Mouse (Mus musculus) ES-CJ7 (cell line): ENCODE data around the gene Mcm3.

ENCODE experiments used
- DNase-seq: peaks from one replicate; pipeline ENCODE4 v3.0.0; 2011; ENCODE audit warnings: low read depth, low spot score

The Mcm3 gene

DNA sequence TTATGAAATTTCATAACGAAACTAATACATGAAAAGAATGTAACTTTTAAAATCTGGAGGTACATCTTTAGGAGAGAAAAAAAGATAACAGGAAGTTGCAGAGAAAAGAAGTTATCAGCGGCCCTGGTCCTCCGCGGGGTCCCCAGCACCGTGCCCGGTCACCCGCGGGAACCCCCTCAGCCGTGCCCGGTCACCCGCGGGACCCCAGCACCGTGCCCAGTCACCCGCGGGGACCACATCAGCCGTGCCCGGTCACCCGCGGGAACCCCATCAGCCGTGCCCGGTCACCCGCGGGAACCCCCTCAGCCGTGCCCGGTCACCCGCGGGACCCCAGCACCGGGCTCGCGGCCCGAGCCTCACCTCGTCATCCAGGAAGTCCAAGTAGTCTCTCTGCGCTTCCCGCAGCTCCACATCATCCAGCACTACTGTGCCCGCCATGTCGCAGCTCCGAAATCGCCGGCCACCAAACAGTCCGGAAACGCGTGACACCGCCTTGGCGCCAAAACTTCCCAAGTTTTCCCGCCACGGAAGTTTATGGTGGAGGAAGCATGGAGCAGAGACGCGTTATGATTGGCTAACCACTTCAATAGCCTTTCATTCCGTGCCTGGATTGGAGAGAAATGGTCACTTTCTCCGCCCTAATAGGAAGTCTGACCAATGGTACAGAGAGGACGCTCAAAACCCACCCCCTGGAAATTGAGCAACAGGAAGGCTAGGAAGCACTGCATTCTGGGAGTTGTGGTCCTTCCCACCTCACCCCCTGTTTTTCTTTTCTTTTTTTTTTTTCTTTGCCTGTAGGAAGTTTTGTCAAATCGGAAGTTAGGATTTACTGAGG lies at the start of gene Mcm3:
TSS of gene Mcm3 (minus strand) at position 542 of the 835 bp plus-strand sequence.
- DNase-seq: peak; percentile 100

GRCm38 (mm10) chr1:20868036-20868435 lies 47.9 kb upstream of the Mcm3 start:
- DNase-seq: peak; percentile 45

GRCm38 (mm10) chr1:20867241-20867902 lies 47.3 kb upstream of the Mcm3 start:
- peak; percentile 97 for DNase-seq

DNA sequence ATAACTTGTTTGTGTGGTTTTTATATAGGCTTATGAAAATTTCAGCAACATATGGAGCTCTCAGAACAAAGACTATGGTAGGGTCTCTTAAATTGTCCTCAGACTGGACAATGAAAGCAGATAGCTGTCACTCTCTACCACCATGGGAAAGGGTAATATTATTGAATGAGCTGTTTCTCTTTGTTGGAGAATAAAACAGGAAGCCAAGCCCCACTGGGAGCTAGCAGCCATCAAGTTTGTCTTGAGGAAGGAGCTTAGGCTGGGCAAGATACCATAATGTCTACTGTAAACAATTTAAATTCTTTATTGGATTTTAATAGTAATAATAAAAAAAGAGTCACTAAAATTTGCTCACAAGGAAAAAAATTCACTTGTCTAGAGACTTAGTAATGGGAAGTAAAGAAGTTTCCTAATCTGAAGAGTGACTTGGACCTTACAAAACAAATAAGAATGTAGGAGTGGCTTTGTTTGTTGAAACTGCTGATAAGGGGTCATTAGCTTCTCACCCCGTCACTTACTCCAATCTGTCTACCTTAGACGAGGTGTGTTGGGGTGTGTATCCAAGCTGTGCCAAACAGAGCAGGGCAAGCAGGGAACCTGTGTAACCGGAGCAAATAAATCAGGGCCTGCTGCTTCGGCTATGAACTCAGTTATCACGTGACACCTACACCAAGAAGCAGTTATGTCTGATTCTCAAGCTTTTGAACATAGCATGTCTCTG lies 43.5 kb upstream of the Mcm3 start:
- no peak for DNase-seq

DNA sequence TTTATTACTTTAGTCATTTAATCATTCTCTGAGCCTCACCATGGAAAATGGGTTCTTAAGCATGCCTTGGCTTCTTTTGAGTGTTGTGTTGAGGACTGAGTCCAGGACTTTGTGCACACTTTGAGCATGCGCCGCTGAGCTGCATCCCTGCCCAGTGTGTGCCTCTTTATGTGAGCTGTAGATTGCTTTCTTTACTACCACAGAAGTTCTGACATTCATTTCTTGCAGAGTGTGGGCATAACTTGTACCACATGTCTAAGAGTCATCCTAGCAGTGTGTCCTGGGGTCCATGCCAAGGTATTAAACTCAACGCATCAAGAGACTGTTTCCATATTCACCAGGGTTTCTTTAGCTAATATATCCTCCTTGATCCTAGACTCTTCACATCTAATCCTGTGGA lies 41.8 kb upstream of the Mcm3 start:
- no peak for DNase-seq

- DNase-seq: no peak
Measured at GRCm38 (mm10) chr1:20860775-20861174, 40.7 kb upstream of the Mcm3 start.

DNA sequence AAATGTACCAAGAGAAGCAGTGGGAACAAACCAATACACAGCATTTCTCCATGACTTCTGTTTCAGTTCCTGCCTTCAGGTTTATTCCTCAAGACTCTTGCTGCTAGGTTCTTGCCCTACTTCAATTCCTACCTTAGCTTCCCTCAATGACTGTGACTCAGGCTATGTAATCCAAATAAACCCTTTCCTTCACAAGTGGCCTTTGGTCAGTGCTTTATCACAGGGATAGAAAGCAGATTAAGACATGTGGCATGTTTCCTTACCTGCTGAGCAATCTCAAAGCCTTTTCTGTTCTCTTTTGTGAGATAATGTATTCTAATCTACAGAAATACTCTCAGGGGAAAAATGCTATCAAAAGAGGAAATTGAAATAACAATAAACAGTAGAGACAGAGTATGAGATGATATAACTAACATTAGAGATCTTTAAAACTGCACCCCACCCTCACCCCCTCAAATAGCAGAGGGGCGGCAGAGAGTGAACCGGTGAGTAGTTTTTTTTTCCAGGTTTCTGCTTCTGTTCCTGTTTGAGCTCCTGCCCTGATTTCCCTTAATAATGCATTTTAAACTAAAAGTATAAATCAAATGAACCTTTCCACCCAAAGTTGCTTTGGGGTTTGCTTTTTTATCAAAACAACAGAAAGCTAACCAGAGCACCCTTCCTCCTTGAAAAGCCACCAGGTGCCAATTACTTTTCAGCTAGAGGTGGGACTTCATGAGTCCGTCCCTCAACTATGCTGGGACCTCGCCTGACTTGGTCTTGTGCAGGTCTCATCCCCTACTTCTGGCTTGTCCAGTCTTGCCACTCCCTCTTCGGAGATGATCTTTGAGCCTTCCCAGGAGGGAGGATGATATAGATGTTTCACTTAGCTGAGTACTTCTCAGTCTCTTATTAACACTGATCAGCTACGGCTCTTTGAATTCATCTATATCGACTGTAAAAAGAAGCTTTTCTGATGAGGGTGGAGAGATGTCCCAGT lies 37.1 kb upstream of the Mcm3 start:
- DNase-seq: no peak

- DNase-seq: no peak
Measured at GRCm38 (mm10) chr1:20839911-20840310, 19.8 kb upstream of the Mcm3 start.

DNA sequence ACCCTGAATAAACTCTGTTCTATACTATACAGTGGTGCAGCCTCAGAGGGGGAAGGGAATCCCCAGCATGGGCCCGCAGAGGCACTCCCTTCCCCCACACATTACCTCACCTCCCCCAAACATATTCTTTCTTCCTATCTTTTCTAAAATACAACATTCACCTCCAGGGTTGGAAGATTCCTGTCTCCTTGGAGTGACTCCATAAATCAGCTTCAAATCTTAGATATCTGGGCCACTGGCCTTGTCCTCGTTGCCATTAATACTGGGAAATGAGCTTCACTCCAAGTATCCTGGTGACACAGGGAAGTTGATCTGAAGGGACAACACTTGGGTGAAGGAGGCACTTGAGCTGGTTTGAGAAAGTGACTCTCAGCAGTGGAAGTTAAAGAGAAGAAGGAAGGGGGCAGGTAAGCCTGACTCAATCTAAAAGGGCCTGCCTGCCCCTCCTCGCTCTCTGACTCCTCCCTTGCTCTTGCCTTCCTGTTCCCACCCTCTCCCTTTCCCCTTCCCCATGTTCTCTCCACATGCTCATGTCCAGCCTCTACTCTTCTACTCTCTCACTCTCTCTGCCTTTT lies 16.5 kb upstream of the Mcm3 start:
- no peak for DNase-seq

DNA sequence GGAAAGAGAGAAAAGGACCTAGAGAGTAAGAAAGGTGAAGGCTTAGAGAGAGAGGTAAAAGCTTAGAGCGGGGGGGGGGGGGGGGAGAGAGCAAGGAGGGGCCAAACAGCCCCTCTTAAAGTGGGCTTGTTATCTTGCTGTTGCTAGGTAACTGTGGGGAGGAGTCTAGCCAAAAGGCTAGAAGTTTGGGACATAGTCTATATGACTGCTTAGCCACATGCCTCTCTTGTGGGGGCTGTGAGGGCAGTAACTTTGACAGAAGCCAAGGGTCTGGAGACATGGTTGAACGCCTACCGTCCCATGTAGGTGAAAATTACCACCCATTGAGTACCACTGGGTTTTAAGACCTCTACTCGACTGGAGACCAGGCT lies 13.0 kb upstream of the Mcm3 start:
- DNase-seq: no peak

DNA sequence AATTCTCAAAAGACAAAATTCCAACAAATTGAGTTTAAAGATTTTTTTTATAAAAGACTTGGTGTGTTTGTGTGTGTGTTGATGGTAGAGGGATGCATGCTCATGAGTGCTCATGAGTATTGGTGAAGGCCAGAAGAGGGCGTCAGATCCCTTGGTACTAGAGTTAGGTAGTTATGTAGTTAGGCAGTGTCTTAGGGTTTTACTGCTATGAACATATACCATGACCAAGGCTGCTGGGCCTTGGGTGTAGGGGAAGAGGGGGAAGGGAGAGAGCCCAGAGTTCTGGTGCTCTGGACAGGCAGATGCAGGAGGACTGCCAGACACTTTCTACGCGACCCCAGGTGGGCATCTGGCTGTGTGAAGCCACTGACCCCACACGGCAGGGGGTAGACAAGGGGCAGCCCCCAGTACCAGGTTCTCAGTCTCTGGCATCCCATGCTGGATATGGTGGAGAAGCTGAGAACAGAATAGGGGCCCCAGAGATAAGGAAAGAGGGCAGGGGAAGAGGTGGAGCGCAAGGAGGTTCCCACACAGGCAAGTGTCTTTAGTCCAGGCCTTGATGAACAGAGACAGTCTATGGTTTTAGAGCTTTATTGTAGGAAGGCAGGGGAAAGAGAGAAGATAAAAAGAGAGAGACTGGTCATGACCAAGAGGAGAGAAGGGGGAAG lies 12.5 kb upstream of the Mcm3 start:
- no peak for DNase-seq

DNA sequence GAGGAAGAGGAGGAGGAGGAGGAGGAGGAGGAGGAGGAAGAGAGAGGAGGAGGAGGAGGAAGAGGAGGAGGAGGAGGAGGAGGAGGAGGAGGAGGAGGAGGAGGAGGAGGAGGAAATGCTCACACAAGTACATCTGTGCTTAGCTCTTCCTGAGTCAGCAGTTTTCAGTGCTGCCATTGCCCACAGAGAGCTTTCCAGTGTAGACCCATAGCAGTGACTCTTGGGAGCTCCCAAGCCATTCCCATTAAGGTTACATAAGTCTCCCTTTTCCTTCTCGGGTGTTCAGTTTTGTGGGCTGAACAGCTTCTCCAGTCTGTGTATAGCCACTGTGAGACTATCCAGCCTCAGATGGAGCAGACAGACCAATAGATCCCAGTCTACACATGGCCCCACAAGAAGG lies 10.4 kb upstream of the Mcm3 start:
- no peak for DNase-seq

- DNase-seq: no peak
Measured at GRCm38 (mm10) chr1:20828061-20828460, 7.9 kb upstream of the Mcm3 start.

- no peak for DNase-seq
Measured at GRCm38 (mm10) chr1:20825036-20825435, 4.9 kb upstream of the Mcm3 start.

DNA sequence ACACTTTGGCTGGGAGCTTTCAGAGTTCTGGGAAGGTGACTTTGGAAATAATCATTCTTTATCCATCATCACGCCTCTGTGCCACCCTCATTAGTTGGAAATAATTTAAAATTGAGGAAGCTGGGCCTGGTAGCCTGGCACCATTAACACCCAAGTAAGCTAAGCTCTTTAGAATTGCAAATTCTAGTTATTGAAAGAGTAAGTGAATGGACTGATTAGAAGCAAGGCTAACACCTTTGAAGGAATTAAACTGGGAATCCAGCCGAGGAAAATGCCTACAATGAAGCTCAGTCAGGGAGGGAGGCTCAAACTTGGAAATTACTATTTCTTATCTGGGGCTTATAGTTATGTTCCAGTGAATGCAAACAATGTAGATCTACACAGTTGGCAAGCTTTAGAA lies 3.8 kb upstream of the Mcm3 start:
- no peak for DNase-seq

GRCm38 (mm10) chr1:20823471-20823870 lies 3.4 kb upstream of the Mcm3 start:
- no peak for DNase-seq

DNA sequence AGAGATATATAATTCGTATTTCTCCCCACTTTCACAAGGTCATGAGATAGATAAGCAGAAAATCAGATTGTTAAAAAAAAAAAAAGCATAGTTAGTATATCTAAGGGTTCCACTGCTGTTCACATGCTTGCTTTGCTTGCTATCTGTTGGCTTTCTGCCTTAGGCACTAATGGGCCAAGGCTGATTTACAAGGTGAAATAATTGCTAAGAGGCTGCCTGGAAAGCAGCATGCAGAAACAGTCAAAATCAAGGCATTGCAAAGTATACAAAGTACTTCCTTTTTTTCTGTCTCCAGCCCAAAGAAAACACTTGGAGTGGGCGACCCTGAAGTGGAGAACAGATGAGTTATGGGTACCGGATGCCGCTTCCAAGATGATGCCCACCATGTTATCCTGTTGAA lies 847 bp upstream of the Mcm3 start:
- DNase-seq: no peak

DNA sequence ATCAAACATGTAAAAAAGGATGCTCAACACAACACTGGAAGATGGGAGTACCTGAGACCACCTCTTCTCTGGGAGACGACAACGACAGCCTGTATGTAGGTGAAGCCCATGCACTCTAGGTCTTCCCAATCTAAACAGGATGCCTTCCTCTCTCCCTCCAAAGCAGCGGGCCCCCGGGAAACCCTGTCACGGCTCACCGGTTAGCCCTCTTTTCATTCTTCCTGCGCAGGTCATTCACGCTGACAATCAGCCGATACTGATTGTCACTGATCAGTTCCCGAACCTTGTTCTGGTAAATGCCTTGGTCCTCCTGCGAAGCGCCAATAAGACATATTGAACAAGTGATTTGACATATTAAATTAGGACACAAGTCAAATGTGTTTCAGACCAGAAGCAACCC lies 2.5 kb downstream of the Mcm3 start:
- DNase-seq: no peak

DNA sequence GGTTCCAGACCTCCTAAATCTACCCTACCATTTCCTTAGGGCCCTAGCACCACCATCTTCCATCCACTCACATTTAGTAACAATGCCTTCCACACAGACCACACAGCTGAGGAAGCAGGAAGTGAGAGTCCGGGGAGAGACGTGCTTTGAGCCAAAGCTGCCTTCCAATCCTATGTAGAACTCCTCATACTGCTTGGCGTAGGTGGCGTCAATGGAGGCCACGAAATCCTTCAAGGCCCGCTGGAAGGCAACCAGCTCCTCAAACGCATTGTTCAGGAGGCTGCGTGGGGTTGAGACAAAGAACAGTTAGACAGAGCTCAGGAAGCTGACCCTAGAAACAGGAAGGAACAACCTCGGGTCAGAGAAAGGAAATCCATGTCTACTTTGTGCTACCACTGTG lies 2.9 kb downstream of the Mcm3 start:
- no peak for DNase-seq

- DNase-seq: no peak
Measured at GRCm38 (mm10) chr1:20814521-20814920, 5.6 kb downstream of the Mcm3 start.

GRCm38 (mm10) chr1:20804526-20804925 lies 15.6 kb downstream of the Mcm3 start:
- no peak for DNase-seq
